Mouse (Mus musculus) midbrain, embryonic 13.5 days (tissue): ENCODE data around the gene Crtc1. TPM values are rescaled to one million over a fixed set of nuclear protein-coding genes. Genes with fewer than 3 reads are reported as not detected.

Experiments used
- ATAC-seq: fragments of 200-750 bp; cut with Nextera tagmentation; 2 replicates; pipeline ENCODE4 v1.8.0; 2017; ENCODE audit warnings: mild to moderate bottlenecking, moderate TSS enrichment, moderate library complexity
- H3K27ac ChIP-seq: fragments of 300-500 bp; sonication (generic); 2 replicates; pipeline ENCODE4 v1.5.1; 2015; ENCODE audit warnings: inconsistent platforms, mild to moderate bottlenecking, moderate library complexity
- H3K27me3 ChIP-seq: fragments of 300-500 bp; sonication (generic); 2 replicates; pipeline ENCODE4 v1.6.1; 2015; ENCODE audit warnings: mild to moderate bottlenecking, inconsistent platforms
- H3K36me3 ChIP-seq: fragments of 300-500 bp; sonication (generic); 2 replicates; pipeline ENCODE4 v1.6.1; 2015; ENCODE audit warnings: mild to moderate bottlenecking, inconsistent platforms
- H3K4me1 ChIP-seq: fragments of 300-500 bp; sonication (generic); replicated peaks from 2 replicates; pipeline ENCODE4 v1.6.1; 2015; ENCODE audit warnings: inconsistent platforms
- H3K4me2 ChIP-seq: fragments of 300-500 bp; sonication (generic); replicated peaks from 2 replicates; pipeline ENCODE4 v1.6.1; 2015; ENCODE audit warnings: moderate library complexity, mild to moderate bottlenecking, inconsistent platforms
- H3K4me3 ChIP-seq: fragments of 300-500 bp; sonication (generic); replicated peaks from 2 replicates; pipeline ENCODE4 v1.5.1; 2015; ENCODE audit warnings: mild to moderate bottlenecking, inconsistent platforms
- H3K9ac ChIP-seq: fragments of 300-500 bp; sonication (generic); replicated peaks from 2 replicates; pipeline ENCODE4 v1.6.1; 2015; ENCODE audit warnings: mild to moderate bottlenecking, inconsistent platforms
- H3K9me3 ChIP-seq: fragments of 300-500 bp; sonication (generic); 2 replicates; pipeline ENCODE4 v1.6.1; 2016; ENCODE audit warnings: mild to moderate bottlenecking, inconsistent platforms
- WGBS: fragments of 180-500 bp; shearing (Covaris S2); methylation state at CpG from one replicate; pipeline ENCODE4 v1.1.7; 2015; 5-methylcytosine and 5-hydroxymethylcytosine counted together
- polyA plus RNA-seq: library from polyadenylated mRNA; unstranded; fragments of >200 nt; fragmentation: Nextera tagmentation; extraction: Ambion mirVana; gene quantifications from 2 replicates; pipeline ENCODE4 v1.2.1, GENCODE M21; 2015

The Crtc1 gene
- polyA plus RNA-seq, 1 experiment from 2014 or later: 36.1 TPM

GRCm38 (mm10) chr8:70373397-70374317 lies 65.7 kb downstream of the Crtc1 start, which contains the start of gene Comp:
TSS of gene Comp (plus strand) at chr8:70373558.
- H3K27ac ChIP-seq: no peak within 1 kb of the TSS
- H3K4me2 ChIP-seq: peak within 1 kb of the TSS; percentile 50
- no peak within 1 kb of the TSS for H3K9ac ChIP-seq
- H3K4me3 ChIP-seq: peak within 1 kb of the TSS; percentile 34
- ATAC-seq: no peak
- H3K9me3 ChIP-seq: no peaks in the 10 kb centered on the region
- peaks cover 83% of the 10 kb centered on the region for H3K27me3 ChIP-seq
- WGBS: 2% methylated on average over 47 of the region's 47 CpGs
- H3K36me3 ChIP-seq: no peaks in the 10 kb centered on the region
- H3K4me1 ChIP-seq: peaks cover 25% of the 10 kb centered on the region

- no peak overlapping the region for H3K4me3 ChIP-seq
- no peaks in the 10 kb centered on the region for H3K9me3 ChIP-seq
- 40% methylated on average over 6 of the region's 6 CpGs for WGBS
- H3K9ac ChIP-seq: no peak overlapping the region
- no peak for ATAC-seq
- no peak overlapping the region for H3K27ac ChIP-seq
- H3K4me2 ChIP-seq: no peak overlapping the region
- peaks cover 25% of the 10 kb centered on the region for H3K4me1 ChIP-seq
- no peaks in the 10 kb centered on the region for H3K36me3 ChIP-seq
- H3K27me3 ChIP-seq: peaks cover 66% of the 10 kb centered on the region
Observed at GRCm38 (mm10) chr8:70371951-70372350, 67.4 kb downstream of the Crtc1 start.

- Histone ChIP-seq H3K27ac (no peak overlapping the region), H3K4me1 (peaks cover 19% of the 10 kb centered on the region), H3K4me2 (no peak overlapping the region), H3K9ac (no peak overlapping the region), H3K9me3 (no peaks in the 10 kb centered on the region), H3K27me3 (peaks cover 51% of the 10 kb centered on the region), H3K4me3 (no peak overlapping the region), H3K36me3 (no peaks in the 10 kb centered on the region)
- WGBS: 76% methylated on average over 7 of the region's 7 CpGs
- ATAC-seq: no peak
Observed at GRCm38 (mm10) chr8:70370476-70370875, 68.9 kb downstream of the Crtc1 start.

GRCm38 (mm10) chr8:70366588-70366987 lies 72.8 kb downstream of the Crtc1 start:
- H3K9ac ChIP-seq: no peak overlapping the region

GRCm38 (mm10) chr8:70364066-70364465 lies 75.3 kb downstream of the Crtc1 start:
- 26% methylated on average over 5 of the region's 5 CpGs for WGBS
- no peak overlapping the region for H3K9ac ChIP-seq
- no peak overlapping the region for H3K27ac ChIP-seq
- H3K4me3 ChIP-seq: no peak overlapping the region
- no peaks in the 10 kb centered on the region for H3K4me1 ChIP-seq
- no peaks in the 10 kb centered on the region for H3K9me3 ChIP-seq
- ATAC-seq: 0 out of 2 replicates have a peak, but pooled peaks have one; percentile 14
- H3K36me3 ChIP-seq: no peaks in the 10 kb centered on the region
- H3K27me3 ChIP-seq: no peaks in the 10 kb centered on the region
- H3K4me2 ChIP-seq: no peak overlapping the region

More at GRCm38 (mm10) chr8:70366588-70366987, 72.8 kb downstream of the Crtc1 start:
- no peaks in the 10 kb centered on the region for H3K36me3 ChIP-seq
- no peaks in the 10 kb centered on the region for H3K9me3 ChIP-seq
- H3K4me2 ChIP-seq: no peak overlapping the region
- no peak overlapping the region for H3K27ac ChIP-seq
- H3K4me3 ChIP-seq: no peak overlapping the region
- peaks cover 13% of the 10 kb centered on the region for H3K27me3 ChIP-seq
- H3K4me1 ChIP-seq: no peaks in the 10 kb centered on the region
- ATAC-seq: no peak
- WGBS: 80% methylated on average over 5 of the region's 5 CpGs

- H3K4me3 ChIP-seq: no peak overlapping the region
- no peaks in the 10 kb centered on the region for H3K27me3 ChIP-seq
- H3K27ac ChIP-seq: no peak overlapping the region
- WGBS: 80% methylated on average over 10 of the region's 10 CpGs
- H3K36me3 ChIP-seq: no peaks in the 10 kb centered on the region
- H3K9me3 ChIP-seq: no peaks in the 10 kb centered on the region
- no peak overlapping the region for H3K4me2 ChIP-seq
- no peak overlapping the region for H3K9ac ChIP-seq
- no peaks in the 10 kb centered on the region for H3K4me1 ChIP-seq
- ATAC-seq: no peak
Observed at GRCm38 (mm10) chr8:70361484-70362032, 77.8 kb downstream of the Crtc1 start.

- no peak for ATAC-seq
- H3K9me3 ChIP-seq: no peaks in the 10 kb centered on the region
- no peak overlapping the region for H3K4me3 ChIP-seq
- no peaks in the 10 kb centered on the region for H3K4me1 ChIP-seq
- no peaks in the 10 kb centered on the region for H3K27me3 ChIP-seq
- no peak overlapping the region for H3K27ac ChIP-seq
- H3K9ac ChIP-seq: no peak overlapping the region
- H3K4me2 ChIP-seq: no peak overlapping the region
- no peaks in the 10 kb centered on the region for H3K36me3 ChIP-seq
- WGBS: 35% methylated on average over 4 of the region's 4 CpGs
Observed at GRCm38 (mm10) chr8:70360769-70361168, 78.6 kb downstream of the Crtc1 start.

- Histone ChIP-seq H3K9ac (0 out of 2 replicates have a peak overlapping the region, but pooled peaks have one; percentile 3), H3K27ac (no peak overlapping the region), H3K36me3 (no peaks in the 10 kb centered on the region), H3K4me3 (no peak overlapping the region), H3K4me2 (no peak overlapping the region), H3K9me3 (no peaks in the 10 kb centered on the region), H3K27me3 (no peaks in the 10 kb centered on the region), H3K4me1 (no peaks in the 10 kb centered on the region)
- ATAC-seq: no peak
- 49% methylated on average over 3 of the region's 3 CpGs for WGBS
Observed at GRCm38 (mm10) chr8:70359411-70359810, 80.0 kb downstream of the Crtc1 start.

GRCm38 (mm10) chr8:70356111-70356510 lies 83.3 kb downstream of the Crtc1 start:
- Histone ChIP-seq H3K4me3 (no peak overlapping the region), H3K9me3 (no peaks in the 10 kb centered on the region), H3K9ac (no peak overlapping the region), H3K27ac (no peak overlapping the region), H3K4me2 (no peak overlapping the region), H3K4me1 (peaks cover 22% of the 10 kb centered on the region), H3K36me3 (no peaks in the 10 kb centered on the region), H3K27me3 (no peaks in the 10 kb centered on the region)
- 82% methylated on average over 1 of the region's 1 CpGs for WGBS
- no peak for ATAC-seq

GRCm38 (mm10) chr8:70354004-70354403 lies 85.4 kb downstream of the Crtc1 start:
- WGBS: 64% methylated on average over 4 of the region's 4 CpGs
- peak overlapping the region; percentile 61 for H3K9ac ChIP-seq
- H3K4me2 ChIP-seq: peak overlapping the region; percentile 90
- ATAC-seq: no peak; the same call in 1 of the 2 replicates
- no peaks in the 10 kb centered on the region for H3K9me3 ChIP-seq
- peak overlapping the region; percentile 74 for H3K27ac ChIP-seq
- peaks cover 12% of the 10 kb centered on the region for H3K36me3 ChIP-seq
- no peaks in the 10 kb centered on the region for H3K27me3 ChIP-seq
- peaks cover 43% of the 10 kb centered on the region for H3K4me1 ChIP-seq
- H3K4me3 ChIP-seq: peak overlapping the region; percentile 99

- H3K4me3 ChIP-seq: peak within 1 kb of the TSS; percentile 99
- peak within 1 kb of the TSS; percentile 90 for H3K4me2 ChIP-seq
- peaks cover 19% of the 10 kb centered on the region for H3K36me3 ChIP-seq
- peaks cover 49% of the 10 kb centered on the region for H3K4me1 ChIP-seq
- under 1% methylated on average over 66 of the region's 69 CpGs for WGBS
- peak; percentile 90 for ATAC-seq
- H3K9me3 ChIP-seq: no peaks in the 10 kb centered on the region
- no peaks in the 10 kb centered on the region for H3K27me3 ChIP-seq
- peak within 1 kb of the TSS; percentile 100 for H3K9ac ChIP-seq
- H3K27ac ChIP-seq: peak within 1 kb of the TSS; percentile 87
Observed at GRCm38 (mm10) chr8:70353194-70353817, 86.1 kb downstream of the Crtc1 start, which contains the start of gene Upf1. TSS of gene Upf1 (minus strand) at chr8:70353278.
